Mouse (Mus musculus): ENCODE results near the gene Gm14408.
A peak's percentile ranks its signal among the peaks of the same experiment; 100 is the strongest.
"Not testable (repeated sequence)": the region's sequence is repeated elsewhere in the genome, so short reads cannot be mapped to it uniquely, and the experiment has no call there.

The Gm14408 gene

GRCm38 (mm10) chr2:176830840-176831239, at the start of gene Gm14408:
TSS of gene Gm14408 (plus strand) at chr2:176831140.
- not testable (repeated sequence) for DNase-seq (ENCODE audit: low read depth)

GRCm38 (mm10) chr2:176798312-176798711, 32.6 kb upstream of the Gm14408 start, which contains the start of gene Gm14295:
TSS of gene Gm14295 (plus strand) at chr2:176798612.
- not testable (repeated sequence) for DNase-seq (ENCODE audit: low read depth)

GRCm38 (mm10) chr2:176798785-176799184, 32.2 kb upstream of the Gm14408 start:
- DNase-seq (ENCODE audit: low read depth): peak; percentile 0

Data from naive thymus-derived CD4-positive, alpha-beta T cell, adult 2 months (primary cell).